Mouse (Mus musculus): ENCODE measurements around the gene Mapk14. TPM values are rescaled to one million over a fixed set of nuclear protein-coding genes. Genes with fewer than 3 reads are reported as not detected.
"Not testable (repeated sequence)": the region's sequence is repeated elsewhere in the genome, so short reads cannot be mapped to it uniquely, and the experiment has no call there.

The Mapk14 gene
- total RNA-seq, 2 experiments from 2014 or later, result 51.3 to 59.4 TPM

- peak in 1 of 2 experiments; percentile 42 for DNase-seq
These were observed 46.8 kb downstream of the Mapk14 start for GRCm38 (mm10) chr17:28737973-28738372.

GRCm38 (mm10) chr17:28739244-28739643 is 48.1 kb downstream of the Mapk14 start:
- DNase-seq, result no peak

GRCm38 (mm10) chr17:28743145-28743866 is 52.2 kb downstream of the Mapk14 start:
- peak in 1 of 2 experiments; percentile 59 for DNase-seq

GRCm38 (mm10) chr17:28743916-28744315 is 52.8 kb downstream of the Mapk14 start:
- no peak for DNase-seq

- DNase-seq, result peak; percentile 33 to 56
These were observed 54.6 kb downstream of the Mapk14 start for GRCm38 (mm10) chr17:28745773-28746172.

- no peak for DNase-seq
These were observed 56.9 kb downstream of the Mapk14 start for GRCm38 (mm10) chr17:28748001-28748400.

GRCm38 (mm10) chr17:28750580-28750979 is 59.5 kb downstream of the Mapk14 start:
- DNase-seq, result peak; percentile 36 to 55

GRCm38 (mm10) chr17:28756447-28756846 is 65.3 kb downstream of the Mapk14 start:
- no peak for DNase-seq

- DNase-seq, result no peak
These were observed 66.3 kb downstream of the Mapk14 start for GRCm38 (mm10) chr17:28757470-28757869.

- DNase-seq, result no peak
These were observed 69.7 kb downstream of the Mapk14 start for GRCm38 (mm10) chr17:28760736-28761312.

- peak; percentile 77 to 87 for DNase-seq
These were observed 70.7 kb downstream of the Mapk14 start for GRCm38 (mm10) chr17:28761871-28762270.

- DNase-seq, result no peak
These were observed 75.1 kb downstream of the Mapk14 start for GRCm38 (mm10) chr17:28766203-28766602.

GRCm38 (mm10) chr17:28766781-28767515 is 75.8 kb downstream of the Mapk14 start:
- DNase-seq, result no peak

GRCm38 (mm10) chr17:28769121-28769874 is 78.2 kb downstream of the Mapk14 start, which contains the start of gene Mapk13:
Mapk13 (plus strand) TSS chr17:28769297.
- DNase-seq, result peak; percentile 24 to 36

GRCm38 (mm10) chr17:28769875-28770421 is 78.8 kb downstream of the Mapk14 start:
- peak in 1 of 2 experiments; percentile 23 for DNase-seq

- DNase-seq, result no peak
These were observed 80.2 kb downstream of the Mapk14 start for GRCm38 (mm10) chr17:28771289-28771688.

- not testable (repeated sequence) for DNase-seq
These were observed 83.2 kb downstream of the Mapk14 start for GRCm38 (mm10) chr17:28774303-28774702.

GRCm38 (mm10) chr17:28775161-28775560 is 84.0 kb downstream of the Mapk14 start:
- no peak for DNase-seq

- DNase-seq, result no peak
These were observed 85.7 kb downstream of the Mapk14 start for GRCm38 (mm10) chr17:28776817-28777216.

- DNase-seq, result peak; percentile 70 to 85
These were observed 86.3 kb downstream of the Mapk14 start for GRCm38 (mm10) chr17:28777231-28778005.

GRCm38 (mm10) chr17:28779735-28780134 is 88.6 kb downstream of the Mapk14 start:
- DNase-seq, result no peak

Data from heart, adult 18-20 months (tissue).